Mouse (Mus musculus) forebrain, embryonic 10.5 days (tissue): ENCODE results near the gene Slc25a29. TPM values are rescaled to one million over a fixed set of nuclear protein-coding genes. Genes with fewer than 3 reads are reported as not detected.

Experiments
- DNase-seq: peaks from one replicate; pipeline ENCODE4 v3.0.0-alpha.2; 2017; ENCODE audit warnings: low spot score; ENCODE audit errors: extremely low spot score
- H3K27ac ChIP-seq: fragments of 300-500 bp; sonication (generic); 2 replicates; pipeline ENCODE4 v1.5.1; 2016; ENCODE audit warnings: mild to moderate bottlenecking
- H3K27me3 ChIP-seq: fragments of 300-500 bp; sonication (generic); 2 replicates; pipeline ENCODE4 v1.6.1; 2016; ENCODE audit warnings: mild to moderate bottlenecking; ENCODE audit not compliant: poor library complexity, severe bottlenecking
- H3K36me3 ChIP-seq: fragments of 300-500 bp; sonication (generic); replicated peaks from 2 replicates; pipeline ENCODE4 v1.6.1; 2016; ENCODE audit warnings: mild to moderate bottlenecking, moderate library complexity
- H3K4me1 ChIP-seq: fragments of 300-500 bp; sonication (generic); 2 replicates; pipeline ENCODE4 v1.6.1; 2016
- H3K4me3 ChIP-seq: fragments of 300-500 bp; sonication (generic); 2 replicates; pipeline ENCODE4 v1.5.1; 2016; ENCODE audit warnings: mild to moderate bottlenecking, moderate library complexity
- H3K9me3 ChIP-seq: fragments of 300-500 bp; sonication (generic); 2 replicates; pipeline ENCODE4 v1.6.1; 2016; ENCODE audit warnings: mild to moderate bottlenecking, moderate library complexity
- WGBS: fragments of 180-500 bp; shearing (Covaris S2); methylation state at CpG from one replicate; pipeline ENCODE4 v1.1.7; 2016; 5-methylcytosine and 5-hydroxymethylcytosine counted together
- polyA plus RNA-seq: library from polyadenylated mRNA; unstranded; fragments of >200 nt; fragmentation: Nextera tagmentation; extraction: Ambion mirVana; gene quantifications from 2 replicates; pipeline ENCODE4 v1.2.1, GENCODE M21; 2016

The Slc25a29 gene
- polyA plus RNA-seq, 1 experiment from 2014 or later = 12.1 TPM

DNA sequence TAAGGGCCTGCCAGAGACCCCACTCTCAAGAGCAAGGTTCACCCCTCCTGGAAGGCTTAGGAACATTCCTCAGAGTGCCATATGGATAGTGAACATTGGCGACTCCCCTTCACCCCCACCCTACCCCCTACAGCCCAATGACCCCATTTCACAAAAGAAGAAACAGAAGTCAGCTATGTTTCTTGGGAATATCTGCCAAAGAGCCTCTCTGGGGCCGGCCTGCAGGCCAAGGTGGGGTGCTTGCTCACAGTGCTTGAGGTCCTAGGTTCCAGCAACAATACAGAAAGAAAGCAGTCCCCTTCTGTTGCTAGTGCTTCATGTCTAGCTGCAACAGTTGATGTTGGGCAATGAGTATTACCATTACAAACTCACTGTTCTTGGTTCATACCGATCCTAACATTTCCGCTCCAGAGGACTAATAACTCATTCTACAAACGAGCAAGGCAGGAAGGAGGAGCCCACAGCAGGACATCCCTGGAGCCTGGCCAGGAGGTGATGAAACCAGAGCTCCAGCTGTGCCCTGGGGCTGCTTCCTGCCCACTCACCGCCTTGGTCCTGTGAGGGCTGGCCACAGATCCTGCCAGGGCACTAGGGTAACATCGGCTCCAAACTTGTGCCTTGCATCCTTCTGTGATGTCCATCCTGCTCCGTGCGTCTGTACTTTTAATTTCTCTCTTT lies 3.6 kb downstream of the Slc25a29 start:
- Histone ChIP-seq H3K4me1 (peaks cover 40% of the 10 kb centered on the region), H3K27ac (no peak overlapping the region), H3K27me3 (peaks cover 10% of the 10 kb centered on the region), H3K36me3 (peaks cover 29% of the 10 kb centered on the region), H3K9me3 (peaks cover 6% of the 10 kb centered on the region; the same call in 1 of the 2 replicates), H3K4me3 (no peak overlapping the region)
- 67% methylated on average over 9 of the region's 9 CpGs for WGBS
- DNase-seq = no peak

DNA sequence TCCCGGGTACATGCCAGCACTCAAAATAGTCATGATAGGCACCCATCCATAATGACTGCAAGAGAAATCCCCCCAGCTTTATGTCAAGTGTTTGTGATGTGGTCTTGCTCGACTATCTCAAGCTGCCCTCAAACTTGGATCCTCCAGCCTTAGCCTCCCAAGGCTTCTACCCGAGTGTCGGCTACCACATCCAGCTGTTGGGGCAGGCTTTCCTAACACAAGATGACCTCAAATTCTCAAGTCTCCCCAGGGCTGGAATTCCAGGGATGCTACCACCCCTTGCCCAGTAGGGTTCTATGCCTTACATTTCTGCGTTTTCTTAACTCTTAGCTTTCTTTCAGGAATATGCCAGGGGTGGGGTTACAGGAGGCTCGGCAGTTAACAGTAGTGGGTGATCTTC lies 5.3 kb downstream of the Slc25a29 start:
- peaks cover 41% of the 10 kb centered on the region for H3K36me3 ChIP-seq
- no peak for DNase-seq

DNA sequence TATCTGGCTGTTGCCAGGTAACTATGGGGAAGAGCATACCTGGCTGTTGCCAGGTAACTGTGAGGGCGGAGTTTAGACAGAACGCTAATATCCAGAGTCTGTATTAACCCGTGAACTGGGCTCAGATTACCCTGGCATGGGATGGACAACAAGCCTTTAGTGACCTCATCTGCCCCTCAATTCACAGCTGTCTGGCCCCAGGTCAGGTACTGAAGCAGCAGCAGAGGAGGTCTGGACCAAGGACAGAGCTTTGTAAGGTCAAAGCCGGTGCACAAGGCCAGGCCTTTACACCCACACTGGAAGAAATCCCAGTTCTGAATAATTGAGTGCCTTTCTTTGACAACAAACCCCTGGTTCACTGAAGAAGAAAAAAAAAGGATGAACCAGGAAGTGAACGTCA lies 6.0 kb downstream of the Slc25a29 start:
- 86% methylated on average over 5 of the region's 5 CpGs for WGBS
- no peak overlapping the region for H3K27ac ChIP-seq
- H3K4me3 ChIP-seq = no peak overlapping the region
- DNase-seq = no peak
- peaks cover 6% of the 10 kb centered on the region; the same call in 1 of the 2 replicates for H3K9me3 ChIP-seq
- H3K4me1 ChIP-seq = peaks cover 16% of the 10 kb centered on the region
- peaks cover 7% of the 10 kb centered on the region for H3K27me3 ChIP-seq
- H3K36me3 ChIP-seq = peaks cover 41% of the 10 kb centered on the region

More for the DNA sequence above, 5.3 kb downstream of the Slc25a29 start:
- Histone ChIP-seq H3K27ac (no peak overlapping the region), H3K27me3 (peaks cover 10% of the 10 kb centered on the region), H3K4me1 (peaks cover 23% of the 10 kb centered on the region), H3K4me3 (no peak overlapping the region), H3K9me3 (peaks cover 6% of the 10 kb centered on the region; the same call in 1 of the 2 replicates)
- WGBS = 87% methylated on average over 6 of the region's 6 CpGs

DNA sequence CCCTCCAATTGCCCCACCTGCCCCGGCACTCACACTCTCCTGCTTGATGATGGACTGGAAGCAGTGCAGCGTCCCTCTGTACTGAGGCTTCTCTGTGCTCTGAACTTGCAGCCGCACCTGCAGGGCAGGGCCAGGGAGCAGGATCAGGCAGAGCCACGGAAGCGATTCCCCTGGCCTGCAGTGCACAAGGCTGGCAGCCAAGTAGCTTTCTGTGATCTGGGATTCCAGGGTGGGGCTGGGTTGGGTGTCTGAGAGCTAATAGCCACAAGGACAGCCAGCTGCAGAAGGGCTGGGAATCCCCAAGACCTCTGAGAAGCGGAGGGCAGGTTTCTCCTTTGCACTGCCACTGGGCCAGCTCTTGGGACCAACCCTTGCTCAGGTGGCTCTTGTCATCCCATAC lies 8.0 kb downstream of the Slc25a29 start:
- DNase-seq = no peak
- Histone ChIP-seq H3K4me3 (no peak overlapping the region), H3K27ac (no peak overlapping the region), H3K36me3 (peaks cover 36% of the 10 kb centered on the region), H3K4me1 (peaks cover 10% of the 10 kb centered on the region), H3K27me3 (no peaks in the 10 kb centered on the region), H3K9me3 (peaks cover 6% of the 10 kb centered on the region; the same call in 1 of the 2 replicates)
- whole genome bisulfite sequencing = 98% methylated on average over 6 of the region's 6 CpGs

DNA sequence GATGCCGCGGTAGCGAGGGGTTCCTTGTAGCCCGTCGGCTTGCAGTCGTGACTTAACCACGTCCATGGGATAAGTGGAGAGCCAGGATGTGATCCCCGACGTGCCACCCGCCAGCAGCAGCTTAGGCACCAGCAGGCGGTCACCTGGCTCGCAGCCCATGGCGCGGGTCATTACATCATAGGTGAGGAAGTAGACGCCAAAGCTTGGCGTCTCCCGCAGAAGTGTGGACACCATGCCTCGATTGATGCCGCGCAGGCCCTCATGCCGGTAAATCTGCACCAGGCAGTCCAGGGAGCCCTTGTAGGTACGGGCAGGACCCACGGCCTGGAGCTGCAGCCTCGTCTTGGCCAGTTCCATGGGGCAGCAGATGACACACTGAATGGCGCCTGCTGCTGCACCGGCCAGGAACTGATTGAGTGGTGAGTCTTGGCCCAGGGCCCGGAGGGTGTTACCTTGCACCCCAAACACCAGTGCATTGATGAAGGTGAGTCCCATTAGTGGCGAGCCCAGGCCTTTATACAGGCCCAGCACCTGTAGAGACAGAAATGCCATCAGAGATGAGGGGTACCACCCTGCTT lies 8.6 kb downstream of the Slc25a29 start:
- Histone ChIP-seq H3K36me3 (peaks cover 36% of the 10 kb centered on the region), H3K4me3 (no peak overlapping the region), H3K9me3 (peaks cover 6% of the 10 kb centered on the region; the same call in 1 of the 2 replicates), H3K27me3 (no peaks in the 10 kb centered on the region), H3K27ac (no peak overlapping the region), H3K4me1 (peaks cover 5% of the 10 kb centered on the region)
- WGBS = 96% methylated on average over 28 of the region's 28 CpGs
- no peak for DNase-seq

DNA sequence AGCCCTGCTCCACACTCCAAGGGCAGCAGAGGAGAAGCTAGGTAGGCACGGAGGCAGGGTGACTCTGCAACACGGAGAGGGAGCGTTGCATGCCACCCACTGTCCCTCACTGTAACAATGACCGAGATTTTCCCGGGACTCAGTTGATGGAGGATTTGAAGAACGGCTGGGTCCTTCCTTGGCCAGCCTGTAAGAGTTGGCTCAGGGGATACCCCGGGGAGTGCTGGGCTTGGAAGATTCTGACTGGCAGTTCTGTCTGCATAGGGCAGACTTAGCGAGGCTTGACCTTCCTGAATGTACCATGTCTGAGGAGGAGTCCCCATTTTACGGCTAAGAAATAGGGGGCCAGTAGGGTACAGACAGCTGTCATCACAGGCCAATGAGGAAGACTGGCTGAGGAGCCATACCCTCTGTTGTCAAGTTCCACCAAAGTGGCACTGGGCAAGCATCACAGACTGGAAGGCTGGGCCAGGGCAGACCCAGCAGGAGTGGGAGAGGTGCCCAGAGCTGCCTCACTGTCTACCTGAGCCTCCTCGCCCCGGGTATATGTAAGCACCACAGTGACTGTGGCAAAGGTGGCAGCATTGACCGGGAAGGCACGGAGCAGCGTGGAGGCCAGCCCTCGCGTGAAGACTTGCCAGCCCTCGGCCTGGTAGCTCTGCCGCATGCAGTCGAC lies 9.3 kb downstream of the Slc25a29 start:
- H3K27ac ChIP-seq = no peak overlapping the region
- no peak for DNase-seq
- no peak overlapping the region for H3K4me3 ChIP-seq
- WGBS = 95% methylated on average over 19 of the region's 19 CpGs
- H3K36me3 ChIP-seq = peaks cover 36% of the 10 kb centered on the region
- H3K4me1 ChIP-seq = no peaks in the 10 kb centered on the region
- no peaks in the 10 kb centered on the region for H3K27me3 ChIP-seq
- H3K9me3 ChIP-seq = peaks cover 6% of the 10 kb centered on the region; the same call in 1 of the 2 replicates

DNA sequence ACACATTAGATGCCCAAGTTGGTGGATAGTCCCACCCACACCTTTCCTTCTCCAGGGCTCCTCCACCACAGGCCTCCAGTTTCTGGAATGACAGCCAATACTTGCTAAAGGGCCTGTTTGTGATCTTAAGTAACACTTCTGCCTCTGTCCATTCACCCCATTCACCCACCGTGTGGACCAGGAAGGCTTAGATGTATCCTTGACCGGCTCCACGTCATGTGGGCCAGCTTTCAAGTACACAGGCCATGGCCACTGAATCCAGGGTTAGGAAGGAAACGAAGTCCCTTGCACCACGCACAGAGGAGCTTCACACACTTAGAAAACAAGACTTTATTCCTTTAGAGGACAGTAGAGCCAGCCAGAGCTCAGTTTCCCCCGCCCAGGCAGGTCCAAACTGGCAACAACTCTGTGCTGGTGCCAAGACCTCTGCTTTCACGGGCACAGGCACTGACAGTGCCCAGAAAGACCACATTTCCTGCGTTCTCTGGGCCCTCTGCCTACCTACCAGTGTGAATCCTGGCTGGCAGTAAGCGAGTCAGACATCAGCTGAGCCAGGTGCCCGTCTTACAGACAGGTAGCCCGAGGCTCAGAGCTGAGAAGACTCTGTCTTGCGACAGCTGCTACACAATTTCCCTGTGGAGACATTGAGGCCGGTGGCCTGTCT lies 10.0 kb downstream of the Slc25a29 start:
- peaks cover 31% of the 10 kb centered on the region for H3K36me3 ChIP-seq
- H3K9me3 ChIP-seq = peaks cover 6% of the 10 kb centered on the region; the same call in 1 of the 2 replicates
- H3K4me3 ChIP-seq = no peak overlapping the region
- H3K27ac ChIP-seq = no peak overlapping the region
- no peak for DNase-seq
- H3K27me3 ChIP-seq = no peaks in the 10 kb centered on the region
- WGBS = 94% methylated on average over 13 of the region's 13 CpGs
- H3K4me1 ChIP-seq = no peaks in the 10 kb centered on the region

DNA sequence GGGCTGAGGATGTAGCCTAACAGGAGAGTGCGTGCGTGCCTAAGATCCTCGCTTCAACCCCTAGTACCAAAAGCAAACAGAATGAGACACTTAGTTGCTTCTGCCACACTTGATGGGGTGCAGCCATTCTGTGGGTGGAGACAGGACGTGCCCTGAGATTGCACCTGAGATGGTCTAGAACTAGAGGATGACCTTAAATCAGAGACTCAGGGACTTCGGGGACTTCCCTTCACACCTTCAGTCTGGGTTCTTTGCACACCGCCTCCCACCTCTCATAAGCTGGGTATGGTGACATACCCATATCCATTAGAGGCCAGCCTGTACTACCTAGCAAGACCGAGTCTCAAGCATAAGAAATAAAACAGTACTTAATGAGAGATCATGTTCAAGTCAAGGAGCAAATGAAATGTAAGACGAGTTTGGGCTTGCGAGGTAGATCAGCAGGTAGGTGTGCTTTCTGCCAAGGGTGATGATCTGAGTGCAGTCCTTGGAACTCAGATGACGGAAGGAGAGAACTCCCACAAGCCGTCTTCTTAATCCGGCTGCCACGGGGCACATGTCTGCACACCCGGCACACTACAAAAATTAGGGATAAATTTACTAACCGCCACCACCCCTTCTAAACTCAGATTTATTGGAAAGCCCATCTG lies 11.3 kb downstream of the Slc25a29 start:
- Histone ChIP-seq H3K9me3 (peaks cover 6% of the 10 kb centered on the region; the same call in 1 of the 2 replicates), H3K27ac (no peak overlapping the region), H3K36me3 (peaks cover 43% of the 10 kb centered on the region), H3K4me1 (0 out of 2 replicates have a peak, but pooled peaks cover 3% of the 10 kb centered on the region), H3K27me3 (no peaks in the 10 kb centered on the region), H3K4me3 (no peak overlapping the region)
- no peak for DNase-seq
- WGBS = 92% methylated on average over 15 of the region's 15 CpGs

DNA sequence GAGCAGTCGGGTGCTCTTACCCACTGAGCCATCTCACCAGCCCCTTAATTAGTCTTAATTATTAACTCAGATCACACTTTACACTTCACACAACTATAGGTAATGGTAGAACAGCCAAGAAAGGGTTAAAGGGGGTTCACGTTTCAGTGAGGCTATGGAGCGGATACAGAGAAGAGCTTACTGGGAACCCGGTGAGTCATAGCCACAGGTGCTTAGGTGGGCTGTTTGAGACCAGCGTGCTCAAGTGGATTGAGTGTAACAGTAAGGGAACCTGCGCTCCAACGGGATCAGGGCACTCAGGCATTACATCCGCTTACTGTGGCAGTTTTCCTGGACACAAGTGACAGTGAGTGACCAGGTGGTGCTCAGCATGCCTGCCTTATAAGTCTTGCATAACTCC lies 12.6 kb downstream of the Slc25a29 start:
- Histone ChIP-seq H3K36me3 (peaks cover 46% of the 10 kb centered on the region), H3K27ac (no peak overlapping the region), H3K9me3 (peaks cover 2% of the 10 kb centered on the region; the same call in 1 of the 2 replicates), H3K4me1 (0 out of 2 replicates have a peak, but pooled peaks cover 3% of the 10 kb centered on the region), H3K4me3 (no peak overlapping the region), H3K27me3 (no peaks in the 10 kb centered on the region)
- DNase-seq = no peak
- 80% methylated on average over 8 of the region's 8 CpGs for WGBS

DNA sequence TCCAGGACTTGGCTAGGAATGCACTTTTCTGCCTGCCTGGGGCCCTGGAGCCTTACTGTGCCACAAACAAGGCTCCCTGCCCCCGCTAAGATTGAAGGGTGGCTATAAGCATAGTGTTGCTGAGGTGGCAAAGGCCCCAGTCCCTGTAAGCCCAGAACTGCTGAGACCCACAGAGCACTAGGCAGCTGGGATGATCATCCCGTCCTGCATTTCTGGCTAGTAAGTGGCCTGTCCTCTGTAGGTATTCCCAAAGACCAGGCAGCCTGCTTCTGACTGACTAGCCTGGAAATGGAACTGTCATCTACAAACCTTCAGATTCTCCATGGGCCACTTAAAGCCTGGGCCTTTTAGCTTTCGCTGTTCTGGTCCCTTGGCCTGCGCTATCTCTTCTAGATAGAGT lies 15.2 kb downstream of the Slc25a29 start:
- Histone ChIP-seq H3K27me3 (no peaks in the 10 kb centered on the region), H3K4me1 (0 out of 2 replicates have a peak, but pooled peaks cover 3% of the 10 kb centered on the region), H3K27ac (peak overlapping the region; percentile 20; the same call in 1 of the 2 replicates), H3K9me3 (no peaks in the 10 kb centered on the region), H3K36me3 (peaks cover 46% of the 10 kb centered on the region), H3K4me3 (no peak overlapping the region)
- no peak for DNase-seq
- 93% methylated on average over 4 of the region's 4 CpGs for WGBS

DNA sequence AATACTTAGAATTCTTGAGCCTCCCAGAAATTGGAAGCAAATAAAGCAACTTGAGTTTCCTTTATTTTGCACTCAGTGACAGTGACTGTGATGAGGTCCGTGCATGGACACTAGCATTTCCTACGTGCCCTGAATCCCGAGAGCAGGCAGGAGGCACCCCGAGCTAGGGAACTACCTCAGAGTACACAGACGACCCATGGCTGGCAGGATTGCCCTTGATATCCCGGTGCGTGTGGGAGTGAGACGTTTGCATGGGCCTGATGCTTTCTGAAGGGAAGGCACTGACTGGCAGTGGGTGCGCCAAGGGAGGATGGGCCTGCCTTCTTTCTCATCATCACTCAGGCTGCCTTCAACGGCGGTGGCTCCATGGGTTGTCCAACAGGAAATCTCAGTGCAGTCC lies 19.1 kb downstream of the Slc25a29 start:
- 89% methylated on average over 11 of the region's 11 CpGs for WGBS
- H3K36me3 ChIP-seq = peaks cover 77% of the 10 kb centered on the region

DNA sequence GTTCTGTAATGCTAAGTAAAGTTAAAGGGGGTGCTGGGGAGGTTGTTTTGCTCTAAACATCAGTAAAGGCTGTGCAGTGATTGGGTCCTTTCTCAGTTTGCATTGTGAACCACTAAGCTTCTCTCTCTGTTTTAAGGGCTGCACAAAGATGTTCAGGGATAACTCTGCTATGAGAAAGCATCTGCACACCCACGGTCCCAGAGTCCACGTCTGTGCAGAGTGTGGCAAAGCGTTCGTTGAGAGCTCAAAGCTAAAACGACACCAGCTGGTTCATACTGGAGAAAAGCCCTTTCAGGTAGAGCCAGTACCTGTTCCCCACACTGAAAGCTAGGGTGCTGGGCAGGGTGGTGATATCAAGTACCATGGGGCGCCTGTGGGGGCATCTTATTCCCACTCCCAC lies 21.2 kb downstream of the Slc25a29 start:
- DNase-seq = no peak
- H3K36me3 ChIP-seq = peaks cover 79% of the 10 kb centered on the region
- WGBS = 91% methylated on average over 6 of the region's 6 CpGs

More for the DNA sequence above, 19.1 kb downstream of the Slc25a29 start:
- no peak overlapping the region for H3K27ac ChIP-seq
- DNase-seq = no peak
- no peaks in the 10 kb centered on the region for H3K9me3 ChIP-seq
- H3K27me3 ChIP-seq = no peaks in the 10 kb centered on the region
- 0 out of 2 replicates have a peak, but pooled peaks cover 3% of the 10 kb centered on the region for H3K4me1 ChIP-seq
- no peak overlapping the region for H3K4me3 ChIP-seq

More for the DNA sequence above, 21.2 kb downstream of the Slc25a29 start:
- no peak overlapping the region for H3K27ac ChIP-seq
- H3K4me1 ChIP-seq = no peaks in the 10 kb centered on the region
- H3K27me3 ChIP-seq = no peaks in the 10 kb centered on the region
- H3K4me3 ChIP-seq = no peak overlapping the region
- no peaks in the 10 kb centered on the region for H3K9me3 ChIP-seq
